Mouse (Mus musculus): ENCODE results near the gene Lpar3.

Gene Lpar3

DNA sequence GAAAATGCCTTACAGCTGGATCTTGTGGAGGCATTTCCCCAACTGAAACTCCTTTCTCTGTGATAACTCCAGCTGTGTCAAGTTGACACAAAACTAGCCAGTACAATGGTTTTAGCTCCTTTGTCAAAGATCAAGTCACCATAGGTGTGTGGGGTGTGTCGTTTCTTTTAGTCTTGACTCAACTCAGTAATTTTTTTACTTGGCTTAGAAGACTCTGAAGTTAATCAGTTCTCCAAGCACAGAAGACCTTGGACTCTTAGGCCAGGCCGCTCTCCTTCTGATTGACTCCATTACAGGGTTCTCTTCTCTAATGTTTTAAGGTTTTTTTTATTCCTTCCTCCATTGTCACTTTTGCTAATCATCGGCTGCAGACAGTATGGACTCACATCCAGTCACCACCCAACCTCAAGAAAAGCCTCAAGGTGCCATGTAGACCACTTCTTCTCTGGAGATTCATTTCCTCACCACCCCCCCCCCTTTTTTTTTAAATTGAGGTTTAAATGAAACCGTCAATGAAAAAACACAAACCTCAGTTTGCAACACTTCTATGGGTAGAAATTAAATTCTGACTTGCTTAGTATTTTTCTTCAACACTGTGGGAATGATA, 9.5 kb upstream of the Lpar3 start:
- no peak for DNase-seq

DNA sequence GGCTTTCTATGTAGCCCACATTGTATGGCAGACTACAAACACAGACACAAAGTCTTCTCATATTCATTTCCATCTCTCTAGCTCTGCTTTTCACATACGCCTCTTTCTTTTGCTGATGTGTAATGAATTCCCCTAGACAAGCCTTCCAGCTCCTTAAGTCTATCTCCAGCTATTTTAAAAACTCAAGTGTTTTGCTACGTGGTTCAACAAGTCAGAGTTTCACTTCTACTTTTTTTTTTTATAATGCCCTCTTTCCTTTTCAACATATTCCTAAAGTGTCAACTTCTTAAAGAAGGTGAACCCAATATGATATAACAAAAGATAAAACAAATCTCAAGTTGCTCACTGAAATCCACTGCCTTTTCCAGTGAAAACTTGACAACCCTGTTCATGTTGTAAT, 8.8 kb upstream of the Lpar3 start:
- DNase-seq = no peak

DNA sequence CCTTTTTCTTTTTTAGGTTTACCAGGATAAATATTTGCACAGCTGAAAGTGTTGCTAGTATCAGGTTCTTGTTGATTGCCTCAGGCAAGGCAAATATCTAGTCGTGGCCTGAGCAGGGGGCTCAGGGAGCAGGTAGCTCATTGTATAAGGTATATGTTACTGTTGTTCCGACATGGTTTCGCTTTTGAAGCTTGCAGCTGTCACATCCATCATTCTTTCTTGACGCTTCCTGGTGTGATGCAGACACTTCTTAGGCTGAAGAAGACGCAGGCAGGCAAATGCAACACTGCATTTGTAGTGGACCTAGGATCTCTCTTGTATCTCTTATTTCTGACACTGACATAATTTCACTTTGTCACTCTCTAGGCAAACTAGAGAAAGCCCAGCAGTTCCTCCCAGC, 7.4 kb upstream of the Lpar3 start:
- no peak for DNase-seq

DNA sequence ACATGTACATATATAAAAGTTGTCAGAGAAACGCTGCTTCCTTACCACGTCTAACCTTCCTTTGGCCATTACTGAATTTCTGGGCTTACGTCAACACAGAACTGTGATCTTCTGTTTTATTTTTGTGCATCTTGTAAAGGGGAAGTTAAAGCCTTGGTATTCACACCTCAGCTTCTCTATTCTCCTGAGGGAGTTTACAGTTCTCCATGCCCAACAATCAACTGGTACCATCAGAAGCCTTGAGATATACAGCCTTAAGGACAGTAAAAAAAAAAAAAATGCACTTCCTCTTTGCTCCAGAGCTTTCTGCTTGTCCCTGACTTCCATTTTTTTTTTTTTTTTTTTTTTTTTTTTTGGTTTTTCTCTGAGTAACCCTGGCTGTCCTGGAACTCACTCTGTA, 4.2 kb upstream of the Lpar3 start:
- DNase-seq = no peak

DNA sequence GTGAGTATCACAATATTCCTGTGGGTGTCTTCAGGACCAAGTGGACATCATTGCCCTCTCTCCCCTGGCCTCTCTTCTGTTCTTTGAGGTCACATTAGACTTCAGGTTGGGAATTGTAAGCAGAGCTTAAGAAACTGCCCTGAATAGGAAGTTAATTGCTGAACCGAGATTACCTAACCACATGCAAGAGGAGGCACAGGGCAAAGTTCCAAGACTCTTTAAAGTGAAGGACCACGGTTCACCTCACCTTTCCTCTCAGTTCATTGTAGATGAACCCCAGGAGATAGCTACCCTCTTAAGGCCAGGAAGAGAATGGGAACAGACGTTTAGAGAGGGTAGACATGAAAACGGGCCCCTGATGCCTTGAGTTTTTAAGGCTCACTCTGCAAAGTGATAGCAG, 3.5 kb downstream of the Lpar3 start:
- no peak for DNase-seq

DNA sequence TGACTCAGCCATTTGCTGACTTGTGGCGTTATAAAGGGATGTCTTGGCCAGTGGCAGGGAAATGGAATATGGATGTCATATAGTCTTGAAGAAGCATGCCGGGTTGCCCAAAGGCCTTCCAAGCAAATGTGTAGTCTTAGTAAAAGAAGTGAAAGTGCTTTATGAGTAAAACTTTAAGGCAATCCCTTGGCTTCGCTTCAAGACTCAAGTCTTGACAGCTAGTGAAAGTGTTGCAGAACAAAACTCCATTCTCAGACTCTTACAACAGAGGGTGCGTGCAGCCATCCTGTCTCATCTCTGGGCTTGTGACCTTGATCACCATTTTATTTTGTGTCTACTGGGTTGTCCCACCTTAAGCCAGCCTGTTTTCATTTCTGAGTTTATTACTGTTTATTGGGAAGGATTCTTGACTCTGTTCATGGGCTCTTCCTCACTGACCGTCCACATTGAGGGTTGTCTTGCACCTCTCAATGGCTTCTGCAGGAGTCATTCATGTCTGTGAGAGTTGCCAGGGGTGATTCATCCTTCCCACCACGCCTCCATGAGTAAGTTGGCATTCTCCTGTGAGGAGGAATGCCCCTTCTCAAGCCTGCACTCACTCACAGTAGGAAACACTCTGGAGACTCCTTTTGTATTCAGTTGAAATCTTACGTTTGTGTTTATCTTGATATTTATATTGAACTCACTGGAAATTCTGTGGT, 4.4 kb downstream of the Lpar3 start:
- DNase-seq = no peak

DNA sequence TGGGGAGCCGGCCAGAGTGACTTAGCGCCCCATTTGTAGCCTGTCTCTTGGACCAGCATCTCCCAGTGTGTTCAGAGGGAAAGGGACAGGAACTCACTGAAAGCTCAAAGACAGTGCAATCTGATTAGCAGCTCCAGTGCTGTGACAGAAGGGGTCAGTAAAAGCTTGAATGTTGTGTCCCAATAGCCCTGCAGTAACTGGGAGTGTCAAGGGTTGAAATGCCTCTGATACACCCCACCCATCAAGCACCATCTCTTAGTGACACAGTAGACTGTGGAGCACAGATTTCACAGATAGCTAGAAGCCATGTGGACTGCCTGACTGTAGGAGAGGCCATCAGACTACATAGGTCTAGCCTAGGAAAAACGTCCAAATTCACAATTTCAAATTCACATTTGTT, 6.7 kb downstream of the Lpar3 start:
- no peak for DNase-seq

DNA sequence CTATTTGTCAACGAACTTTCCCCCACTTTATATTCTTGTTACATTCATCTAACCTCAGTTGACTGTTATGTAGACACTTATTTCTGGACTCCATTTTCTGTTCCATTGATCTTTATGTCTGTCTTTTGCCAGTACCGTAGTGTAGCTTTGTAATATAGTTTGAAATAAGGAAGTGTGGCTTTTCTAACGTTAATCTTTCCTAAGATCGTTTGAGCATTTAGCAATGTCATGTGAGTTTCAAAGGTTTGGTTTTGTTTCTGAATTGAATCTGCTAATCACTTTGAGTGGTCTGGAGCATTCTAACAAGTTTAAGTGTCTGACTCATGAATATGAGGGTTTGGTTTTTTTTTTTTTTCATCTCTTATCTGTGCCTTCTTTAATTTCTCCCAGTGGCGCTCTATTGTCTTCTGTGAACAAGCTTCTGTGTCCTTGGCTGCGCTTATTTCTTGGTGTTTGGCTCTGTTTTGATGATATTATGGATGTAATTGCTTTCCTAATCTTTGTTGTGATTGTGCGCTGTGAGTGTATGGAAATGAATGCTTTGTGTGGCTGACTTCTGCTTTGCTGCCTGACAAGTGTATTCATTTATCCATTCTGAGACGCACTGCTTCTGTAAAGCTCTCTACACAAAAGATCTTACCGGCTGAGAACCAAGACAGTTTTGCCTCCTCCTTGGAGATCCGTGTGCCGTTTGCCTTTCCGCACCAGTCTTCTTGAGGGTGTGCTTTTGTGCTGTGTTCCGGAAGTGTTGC, 8.0 kb downstream of the Lpar3 start:
- no peak for DNase-seq

DNA sequence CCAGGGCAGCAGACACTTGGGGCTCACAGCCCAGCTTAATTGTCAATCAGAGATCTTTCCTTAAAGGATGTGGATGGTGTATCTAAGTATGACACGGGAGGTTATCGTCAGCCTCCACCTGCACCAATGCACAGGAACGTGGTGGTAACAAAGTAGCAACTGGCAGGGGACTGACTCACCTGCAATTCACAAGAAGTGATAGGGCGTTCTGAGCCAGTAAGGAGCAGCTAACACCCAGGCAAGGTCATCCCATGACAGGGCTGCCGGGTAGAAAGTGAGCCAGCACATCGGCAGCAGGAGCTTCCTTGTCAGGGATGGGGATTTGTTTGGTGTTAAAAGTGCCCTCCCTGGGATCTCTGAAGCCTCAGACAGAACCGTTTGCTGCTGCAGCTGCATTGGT, 11.9 kb downstream of the Lpar3 start:
- no peak for DNase-seq

DNA sequence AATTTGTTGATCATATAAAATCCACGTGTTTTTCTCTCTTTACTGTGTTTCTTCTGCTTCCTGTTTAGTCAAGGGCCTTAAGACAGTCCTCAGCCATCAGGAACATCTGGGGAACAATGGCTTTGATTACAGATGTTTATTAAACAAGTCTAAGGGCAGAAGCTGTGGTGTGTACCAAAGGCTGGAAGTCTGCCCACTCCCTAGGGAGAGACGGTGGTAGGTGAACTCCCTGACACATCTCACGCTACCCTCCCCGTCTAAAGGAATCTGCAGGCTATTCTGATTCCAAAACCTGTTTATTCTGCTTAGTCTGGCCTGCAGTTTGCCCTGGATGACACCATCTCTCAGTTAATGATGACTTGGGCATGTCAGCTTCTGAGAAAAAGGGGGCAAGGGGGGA, 13.0 kb downstream of the Lpar3 start:
- DNase-seq = no peak

DNA sequence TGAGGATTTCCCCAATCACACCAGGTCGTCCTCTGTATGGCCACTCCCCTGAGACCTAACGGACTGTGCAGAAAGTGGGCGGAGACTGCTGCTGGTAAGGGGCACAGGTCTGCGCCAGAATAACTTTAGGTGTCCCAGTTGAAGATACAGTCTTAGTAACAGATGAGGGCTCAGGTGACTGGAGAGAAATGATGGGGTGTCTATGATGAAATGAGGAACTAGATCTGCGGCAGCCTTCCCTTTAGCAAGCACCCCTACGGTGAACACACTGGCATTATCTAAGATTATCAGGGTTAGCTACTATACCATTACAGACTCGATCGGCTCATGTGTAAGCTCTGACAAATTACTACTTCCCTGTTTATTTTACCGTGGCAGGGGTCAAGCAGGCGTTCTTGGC, 13.8 kb downstream of the Lpar3 start:
- DNase-seq = no peak

DNA sequence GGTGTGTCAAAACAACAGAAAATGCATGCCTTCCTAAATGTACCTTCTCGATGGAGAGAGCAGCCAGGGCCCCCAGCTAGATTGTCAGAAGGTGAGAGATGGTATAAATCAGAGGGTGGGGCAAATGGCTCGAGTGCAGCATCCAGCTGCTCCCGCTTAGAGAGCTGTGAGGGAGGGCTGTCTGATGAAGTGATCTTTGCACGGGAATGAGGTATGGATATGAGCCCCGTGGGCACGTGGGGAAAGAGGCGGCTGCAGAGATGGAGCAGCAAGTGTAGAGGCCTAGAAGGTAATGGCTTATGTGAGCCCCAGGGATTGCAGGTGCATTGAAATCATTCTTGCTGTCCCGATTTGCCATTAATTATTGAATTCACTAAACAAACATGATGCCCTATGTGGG, 15.5 kb downstream of the Lpar3 start:
- DNase-seq = no peak

DNA sequence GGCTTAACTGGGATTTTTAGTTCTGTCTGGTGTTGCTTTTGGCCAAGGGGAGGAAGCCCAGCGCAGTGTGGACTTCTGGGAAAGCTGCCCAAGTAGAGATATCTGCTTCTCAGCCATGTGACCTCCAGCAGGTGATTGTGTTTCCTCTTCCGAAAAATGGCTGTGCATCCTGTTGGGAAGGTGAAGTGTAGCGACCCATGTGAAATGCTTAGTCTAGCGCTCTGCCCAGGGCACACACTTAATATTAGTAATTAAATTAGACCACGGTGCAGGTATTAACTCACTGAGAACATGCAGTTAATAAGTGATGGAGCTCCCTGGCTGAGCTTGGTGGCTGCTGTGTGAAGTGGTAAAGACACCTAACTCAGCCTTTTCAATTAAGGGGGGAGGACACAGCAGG, 16.9 kb downstream of the Lpar3 start:
- DNase-seq = no peak

DNA sequence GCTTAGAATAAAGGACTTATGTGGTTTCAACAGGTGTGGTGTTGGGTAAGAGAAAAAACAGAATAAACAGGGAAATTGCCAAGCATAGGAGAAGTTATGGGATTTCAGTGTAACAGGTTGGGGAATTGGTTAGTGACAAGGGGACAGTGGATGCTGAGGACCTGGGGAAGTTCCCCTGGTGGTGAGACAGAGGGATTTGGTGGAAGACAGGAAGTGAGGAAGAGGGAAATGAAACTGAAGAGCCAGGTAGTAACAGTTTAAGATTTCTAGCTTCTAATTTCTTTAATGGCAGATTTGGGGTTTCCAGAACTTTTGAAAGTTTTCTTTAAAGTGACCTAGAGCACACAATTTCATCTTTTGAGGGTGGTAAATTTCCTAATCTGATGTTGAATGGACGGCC, 23.9 kb downstream of the Lpar3 start:
- DNase-seq = no peak

DNA sequence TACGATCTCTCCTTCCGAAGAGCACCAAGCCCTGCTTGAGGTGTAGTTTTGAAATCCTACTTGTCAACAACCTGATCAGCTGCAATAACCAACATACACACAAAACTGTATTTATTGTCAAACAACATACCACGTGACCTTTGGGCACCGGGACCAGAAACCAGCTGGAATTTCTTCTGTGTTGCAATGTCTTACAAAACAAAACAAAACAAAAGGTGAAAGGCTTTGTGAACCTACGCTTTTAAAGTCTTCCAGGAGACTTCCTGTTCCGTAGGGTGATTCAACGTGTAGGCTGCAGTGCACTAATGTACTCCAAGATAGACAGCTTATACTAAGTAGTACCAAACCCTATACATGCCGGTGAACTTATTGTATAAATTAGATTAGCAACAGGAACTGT, 25.8 kb downstream of the Lpar3 start:
- DNase-seq = no peak

DNA sequence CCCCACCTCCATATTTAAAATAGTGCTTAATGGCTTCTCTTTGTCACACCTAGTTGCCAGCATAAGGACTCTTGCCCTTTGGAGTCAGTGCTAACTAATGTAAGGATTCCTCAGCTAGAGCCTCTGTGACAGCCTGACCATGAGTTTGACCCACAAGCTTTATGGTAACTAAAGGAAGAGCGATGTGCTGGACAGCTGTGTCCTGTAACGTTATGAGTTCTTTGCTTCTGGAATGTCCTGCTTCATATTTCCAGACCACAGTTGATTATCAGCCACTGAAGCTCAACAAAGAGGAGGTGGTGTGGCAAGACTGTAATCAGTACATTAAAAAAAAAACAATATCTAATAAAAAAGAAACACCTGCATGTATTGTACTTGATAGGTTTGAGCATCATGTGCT, 26.2 kb downstream of the Lpar3 start:
- DNase-seq = no peak

DNA sequence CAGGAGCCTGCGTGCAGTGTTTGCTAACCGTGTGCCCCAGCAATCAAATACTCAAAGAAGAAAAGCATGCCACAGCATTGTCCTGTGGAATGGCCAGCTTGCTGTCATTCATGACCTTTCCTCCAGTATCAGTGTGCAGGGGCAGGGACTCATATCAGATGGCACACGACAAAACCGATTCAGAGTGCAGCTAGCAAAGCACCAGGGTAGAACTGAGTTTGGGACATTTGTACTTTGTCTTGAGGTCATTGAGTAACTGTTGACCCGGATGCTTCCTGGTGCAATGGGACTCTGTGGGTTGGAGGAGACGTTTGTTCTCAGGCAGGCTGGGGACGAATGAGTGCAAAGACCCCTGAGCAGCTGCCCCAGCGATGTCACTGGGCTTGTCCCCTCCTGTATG, 29.1 kb downstream of the Lpar3 start:
- no peak for DNase-seq

DNA sequence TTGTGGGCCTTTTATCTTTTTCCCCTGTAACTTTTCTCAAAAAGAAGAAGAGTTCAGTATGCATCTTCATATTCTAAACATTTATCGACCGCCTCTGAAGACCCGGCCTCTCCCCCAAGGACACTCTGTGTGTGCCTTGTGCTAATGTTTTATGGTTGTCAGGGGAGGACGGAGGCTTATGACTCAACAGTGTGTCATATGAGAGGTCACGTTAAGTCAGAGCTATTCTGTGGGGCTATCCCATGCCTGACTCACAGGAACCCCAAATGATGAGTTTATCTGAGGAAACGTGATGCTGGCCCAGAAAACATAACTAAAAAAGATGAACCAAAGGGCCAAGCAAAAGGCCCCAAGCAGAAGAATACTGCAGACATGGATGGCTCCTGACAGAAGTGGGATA, 31.0 kb downstream of the Lpar3 start:
- DNase-seq = no peak

DNA sequence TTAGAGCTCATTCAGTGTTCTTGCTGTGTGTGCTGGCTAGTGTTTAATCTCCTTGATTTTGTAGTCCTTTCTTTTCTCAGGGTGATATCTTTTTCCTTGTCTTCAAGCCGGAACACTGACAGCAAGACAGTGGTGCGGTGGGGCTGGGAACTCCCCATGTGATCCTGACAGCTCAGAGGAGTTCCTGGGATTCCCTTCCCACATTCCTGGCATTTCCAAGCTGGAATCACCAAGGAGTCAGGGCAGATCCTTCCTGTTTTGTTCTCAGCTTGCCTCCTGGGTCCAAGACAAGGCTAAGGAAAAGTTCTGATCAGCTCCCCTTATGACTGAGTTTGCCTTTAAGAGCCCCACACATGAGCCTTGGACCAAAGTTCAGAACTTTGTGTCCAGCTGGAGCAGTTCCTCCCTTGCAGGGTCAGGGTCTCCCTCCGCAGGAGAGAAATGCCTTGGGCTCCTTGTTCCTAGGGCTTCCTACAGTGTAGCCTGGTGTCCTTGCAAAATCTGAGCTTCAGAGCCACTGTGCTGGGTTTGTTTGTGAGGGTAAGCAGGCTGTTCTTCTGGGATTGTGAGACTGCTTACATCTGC, 33.1 kb downstream of the Lpar3 start:
- DNase-seq = no peak

DNA sequence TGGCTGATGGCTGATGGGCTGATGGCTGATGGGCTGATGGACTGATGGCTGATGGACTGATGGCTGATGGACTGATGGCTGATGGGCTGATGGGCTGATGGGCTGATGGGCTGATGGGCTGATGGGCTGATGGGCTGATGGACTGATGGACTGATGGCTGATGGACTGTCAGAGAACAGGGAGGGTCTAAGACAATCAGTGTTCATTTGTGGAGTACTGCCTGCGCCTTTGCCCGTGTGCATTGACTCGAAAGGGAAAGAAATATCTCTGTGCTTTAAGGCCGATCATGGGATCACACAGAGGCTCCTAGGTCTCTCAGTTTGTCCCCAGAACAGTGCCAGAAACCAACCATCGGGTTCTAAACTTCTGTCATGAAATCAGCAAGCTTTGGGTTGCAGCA, 34.4 kb downstream of the Lpar3 start:
- no peak for DNase-seq

DNA sequence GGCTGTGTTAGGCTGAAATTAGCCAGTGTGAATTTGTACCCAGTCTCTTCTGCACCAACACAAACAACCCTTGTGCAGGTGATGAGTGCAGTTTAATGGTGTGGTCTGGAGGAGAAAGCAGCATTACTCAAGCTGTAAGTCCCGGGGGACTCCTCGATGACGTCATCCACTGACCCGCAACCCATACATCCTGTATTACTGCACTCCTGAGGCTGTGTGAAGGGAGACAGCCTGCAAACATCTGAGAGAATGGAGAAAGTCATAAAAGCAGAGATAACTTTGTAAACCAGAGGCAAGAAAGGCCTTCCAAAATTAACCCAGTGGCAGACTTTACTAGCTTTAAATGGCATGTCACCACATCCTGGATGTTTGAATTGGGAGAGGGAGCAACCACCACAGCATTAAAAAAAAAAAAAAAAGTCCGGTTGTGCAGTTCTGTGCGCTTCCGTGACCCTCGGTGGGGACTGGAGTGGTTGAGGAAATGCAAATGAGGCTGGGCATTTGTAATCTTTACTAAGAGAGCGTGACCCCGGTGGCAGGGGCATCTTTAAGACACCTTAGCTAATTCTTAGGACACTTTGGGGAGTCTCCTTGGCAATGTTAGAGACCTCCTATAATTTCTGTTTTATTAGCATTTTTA, 36.8 kb downstream of the Lpar3 start:
- no peak for DNase-seq

DNA sequence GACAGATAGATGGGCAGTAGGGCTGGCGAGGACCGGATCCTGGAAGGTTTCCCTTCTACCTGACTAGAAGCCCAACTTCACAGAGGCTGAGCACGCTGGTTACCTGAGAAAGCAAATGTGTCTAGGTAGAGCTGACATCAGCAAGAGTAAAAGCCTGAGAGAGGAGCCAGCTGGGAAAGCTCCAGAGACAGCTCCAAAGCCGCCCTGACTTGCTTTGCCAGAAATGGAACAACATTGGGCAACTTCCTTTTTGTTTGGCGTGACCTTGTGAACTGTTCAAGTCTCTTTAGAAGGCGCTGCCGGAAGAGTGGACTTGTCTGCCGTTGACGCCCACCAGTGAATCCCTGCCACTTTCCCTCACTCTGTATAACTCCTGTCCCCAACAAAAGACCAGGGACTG, 39.4 kb downstream of the Lpar3 start:
- no peak for DNase-seq

DNA sequence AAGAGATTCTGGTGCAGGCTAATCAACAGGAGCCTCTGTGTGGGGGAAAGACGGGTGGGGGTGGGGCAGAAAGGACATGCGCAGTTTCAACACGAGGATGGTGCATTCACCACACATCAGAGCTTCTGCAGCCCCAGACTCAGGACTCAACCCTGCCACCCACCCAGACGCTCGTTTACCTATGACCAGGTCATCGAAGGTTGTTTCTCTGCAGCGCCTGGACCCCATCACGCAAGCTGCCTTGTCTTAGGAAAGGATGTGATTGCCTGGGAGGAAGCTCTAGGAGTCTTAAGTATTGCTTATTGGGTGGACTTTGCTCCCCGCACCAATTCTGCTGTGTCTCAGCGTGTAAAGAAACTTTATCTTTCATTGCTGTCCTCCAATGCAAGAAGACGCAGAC, 40.1 kb downstream of the Lpar3 start:
- DNase-seq = no peak

DNA sequence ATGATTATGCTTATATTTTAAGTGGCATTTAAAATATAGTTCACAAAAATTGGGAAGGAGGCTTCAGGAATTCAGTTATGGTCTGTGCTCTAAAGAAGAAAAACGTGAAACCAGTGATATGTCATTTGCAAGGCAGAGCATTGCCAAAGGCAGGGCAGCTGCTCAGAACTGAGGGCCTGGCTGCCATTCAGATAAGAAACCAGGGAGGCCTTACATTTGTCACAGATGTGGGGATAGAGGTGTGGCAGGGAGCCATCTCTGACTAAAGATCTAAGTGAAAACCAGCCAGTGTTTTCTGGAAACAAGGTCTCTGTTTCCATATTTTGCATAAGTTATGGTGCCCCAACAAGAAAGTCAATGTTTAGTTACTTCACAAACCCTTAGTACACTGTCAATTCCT, 41.8 kb downstream of the Lpar3 start:
- DNase-seq = no peak

All from thymus, postnatal 4 days (tissue).